Mouse (Mus musculus) liver, embryonic 14.5 days (tissue): Measurements from ENCODE around the gene Olfr689. TPM values are rescaled to one million over a fixed set of nuclear protein-coding genes. Genes with fewer than 3 reads are reported as not detected.
A peak's percentile ranks its signal among the peaks of the same experiment; 100 is the strongest.
"Not testable (repeated sequence)": the region's sequence is repeated elsewhere in the genome, so short reads cannot be mapped to it uniquely, and the experiment has no call there.

Experiments
- ATAC-seq: fragments of 200-750 bp; cut with Nextera tagmentation; 2 replicates; pipeline ENCODE4 v1.8.0; 2017; ENCODE audit warnings: moderate number of reproducible peaks, mild to moderate bottlenecking, moderate library complexity; ENCODE audit not compliant: insufficient read depth
- DNase-seq, 3 experiments: peaks; one replicate each; pipeline ENCODE4 v3.0.0-alpha.2; 2012 to 2013; ENCODE audit warnings: low read depth in 3 of 3, low spot score in 3 of 3
- H3K27ac ChIP-seq: fragments of 300-500 bp; sonication (generic); 2 replicates; pipeline ENCODE4 v1.5.1; 2014; ENCODE audit warnings: moderate library complexity, mild to moderate bottlenecking, control low read depth, inconsistent platforms
- H3K27me3 ChIP-seq: fragments of 300-500 bp; sonication (generic); 2 replicates; pipeline ENCODE4 v1.6.1; 2014; ENCODE audit warnings: mild to moderate bottlenecking, low read length, moderate library complexity; ENCODE audit not compliant: control insufficient read depth, insufficient read depth
- H3K36me3 ChIP-seq: fragments of 300-500 bp; sonication (generic); replicated peaks from 2 replicates; pipeline ENCODE4 v1.6.1; 2014; ENCODE audit warnings: low read depth; ENCODE audit not compliant: control insufficient read depth, insufficient read depth
- H3K4me1 ChIP-seq, 2 experiments: fragments of 200-500 bp in 1 of 2; fragments of 300-500 bp in 1 of 2; sonication (generic) in 1 of 2; replicated peaks; 2 replicates each; pipeline ENCODE4 v1.6.1; 2012 to 2014; ENCODE audit warnings: antibody characterized with exemption in 1 of 2, inconsistent platforms in 1 of 2, low read length in 1 of 2; ENCODE audit not compliant: control insufficient read depth in 2 of 2, insufficient read depth in 2 of 2
- H3K4me2 ChIP-seq: fragments of 300-500 bp; sonication (generic); 2 replicates; pipeline ENCODE4 v1.6.1; 2014; ENCODE audit warnings: low read depth, mild to moderate bottlenecking, control low read depth, moderate library complexity
- H3K4me3 ChIP-seq, 2 experiments: fragments of 200-500 bp in 1 of 2; fragments of 300-500 bp in 1 of 2; sonication (generic) in 1 of 2; 2 replicates each; pipeline ENCODE4 v1.5.1; 2012 to 2014; ENCODE audit warnings: low read depth in 2 of 2, low read length in 2 of 2, mild to moderate bottlenecking in 2 of 2, control low read depth in 1 of 2, inconsistent platforms in 1 of 2, moderate library complexity in 1 of 2; ENCODE audit not compliant: insufficient read depth in 1 of 2
- H3K9ac ChIP-seq: fragments of 300-500 bp; sonication (generic); replicated peaks from 2 replicates; pipeline ENCODE4 v1.6.1; 2014; ENCODE audit warnings: mild to moderate bottlenecking, control low read depth, moderate library complexity
- H3K9me3 ChIP-seq: fragments of 300-500 bp; sonication (generic); 2 replicates; pipeline ENCODE4 v1.6.1; 2016; ENCODE audit warnings: low read length, mixed read lengths; ENCODE audit not compliant: control insufficient read depth
- CTCF ChIP-seq: IDR thresholded peaks from 2 replicates; pipeline ENCODE4 v1.5.1; 2016; ENCODE audit warnings: antibody characterized with exemption, low read depth, control low read depth
- EP300 ChIP-seq: IDR thresholded peaks from 2 replicates; pipeline ENCODE4 v1.6.1; 2016; ENCODE audit warnings: antibody characterized with exemption, low read depth
- WGBS: fragments of 180-500 bp; shearing (Covaris S2); extraction: QIAGEN DNeasy Blood & Tissue Kit; methylation state at CpG from one replicate; pipeline ENCODE4 v1.1.7; 2014; ENCODE audit not compliant: insufficient replicate concordance; 5-methylcytosine and 5-hydroxymethylcytosine counted together
- polyA plus RNA-seq, 2 experiments: library from polyadenylated mRNA; depleted of rRNA in 1 of 2; stranded (reverse) in 1 of 2; unstranded in 1 of 2; fragments of >200 nt; fragmentation: Nextera tagmentation in 1 of 2; extraction: Ambion mirVana in 1 of 2; gene quantifications; 2 replicates each; pipeline versions ENCODE4 v1.2.1 to v1.2.3; 2012 to 2014

The Olfr689 gene
- polyA plus RNA-seq, 2 experiments: not detected

DNA sequence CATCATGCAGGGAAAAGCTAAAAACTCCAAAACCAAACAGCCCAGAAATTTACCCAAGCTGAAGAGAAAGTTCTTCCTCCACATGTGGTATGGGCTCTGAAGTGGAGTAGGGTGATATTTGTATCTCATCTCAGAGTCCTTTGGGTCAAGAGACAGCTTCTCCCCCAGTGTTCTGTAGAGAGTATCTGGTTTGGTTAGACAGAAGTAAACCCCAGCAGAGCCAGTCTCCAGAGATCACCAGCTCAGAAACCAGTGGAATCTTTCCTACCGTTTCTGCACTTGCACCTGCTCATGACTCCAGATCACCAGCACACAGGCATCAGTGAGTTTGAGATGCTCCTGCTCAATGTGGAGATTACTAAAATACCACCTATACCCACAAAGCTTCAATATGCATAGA lies 23.0 kb downstream of the Olfr689 start, which contains the start of gene Olfr690:
Olfr690 (minus strand) TSS at position 101 of the 400 bp plus-strand sequence.
- 64% methylated on average over 1 of the region's 1 CpGs for WGBS
- no peak for TF ChIP-seq CTCF
- TF ChIP-seq EP300: no peak
- H3K9ac ChIP-seq: no peak within 1 kb of the TSS
- no peaks in the 10 kb centered on the region for H3K27me3 ChIP-seq
- no peak within 1 kb of the TSS for H3K4me2 ChIP-seq
- no peaks in the 10 kb centered on the region for H3K4me1 ChIP-seq
- no peak within 1 kb of the TSS for H3K27ac ChIP-seq
- DNase-seq (no peak), ATAC-seq (no peak)
- H3K4me3 ChIP-seq: no peak within 1 kb of the TSS
- no peaks in the 10 kb centered on the region for H3K36me3 ChIP-seq
- no peaks in the 10 kb centered on the region for H3K9me3 ChIP-seq

DNA sequence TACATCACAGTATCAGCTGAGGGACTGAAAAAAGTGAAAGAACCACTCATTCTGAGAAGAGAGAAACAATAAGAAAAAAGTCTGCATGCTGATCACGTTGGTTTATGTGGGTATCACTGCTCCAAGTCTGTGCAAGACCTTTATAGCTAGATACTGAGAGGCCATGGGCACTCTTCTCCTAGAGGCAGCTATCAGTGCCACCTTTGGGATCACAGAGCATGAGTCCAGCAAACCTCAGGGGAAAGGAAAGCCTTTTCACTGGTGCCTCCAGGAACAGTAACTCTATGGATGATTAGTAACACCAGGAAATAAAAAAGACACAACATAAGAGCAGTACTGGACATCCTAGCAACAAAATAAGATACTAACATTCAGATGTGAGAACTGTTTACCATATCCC lies 31.2 kb downstream of the Olfr689 start, which contains the start of gene Olfr691:
Olfr691 (minus strand) TSS at position 101 of the 400 bp plus-strand sequence.
- no peak for DNase-seq
- 26% methylated on average over 1 of the region's 1 CpGs for WGBS
- TF ChIP-seq CTCF: no peak
- TF ChIP-seq EP300: no peak

DNA sequence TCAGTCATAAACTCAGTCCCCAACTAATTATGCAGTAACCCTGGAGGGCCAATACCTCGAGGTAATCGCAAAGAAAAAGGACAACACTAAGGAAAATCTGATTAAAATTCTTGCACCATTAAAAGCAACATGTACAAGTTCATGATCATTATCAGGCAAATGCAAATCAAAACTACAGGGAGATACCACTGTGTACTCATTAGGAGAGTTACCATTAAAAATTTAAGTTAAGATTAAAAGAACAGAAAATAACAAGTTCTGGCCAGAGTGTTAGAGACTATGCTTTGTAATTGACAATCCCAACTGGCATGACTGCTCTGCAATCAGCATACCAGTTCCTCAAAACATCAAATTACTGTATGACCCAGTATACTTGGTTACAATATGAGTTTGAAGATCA lies 31.8 kb downstream of the Olfr689 start:
- ATAC-seq: no peak
- WGBS: 56% methylated on average over 2 of the region's 2 CpGs

More for the DNA sequence above, 31.2 kb downstream of the Olfr689 start, which contains the start of gene Olfr691:
- no peak within 1 kb of the TSS for H3K9ac ChIP-seq
- no peaks in the 10 kb centered on the region for H3K36me3 ChIP-seq
- H3K27me3 ChIP-seq: no peaks in the 10 kb centered on the region
- H3K4me3 ChIP-seq: no peak within 1 kb of the TSS
- H3K4me2 ChIP-seq: no peak within 1 kb of the TSS
- H3K27ac ChIP-seq: no peak within 1 kb of the TSS
- no peak for ATAC-seq
- no peaks in the 10 kb centered on the region for H3K4me1 ChIP-seq
- no peaks in the 10 kb centered on the region for H3K9me3 ChIP-seq

DNA sequence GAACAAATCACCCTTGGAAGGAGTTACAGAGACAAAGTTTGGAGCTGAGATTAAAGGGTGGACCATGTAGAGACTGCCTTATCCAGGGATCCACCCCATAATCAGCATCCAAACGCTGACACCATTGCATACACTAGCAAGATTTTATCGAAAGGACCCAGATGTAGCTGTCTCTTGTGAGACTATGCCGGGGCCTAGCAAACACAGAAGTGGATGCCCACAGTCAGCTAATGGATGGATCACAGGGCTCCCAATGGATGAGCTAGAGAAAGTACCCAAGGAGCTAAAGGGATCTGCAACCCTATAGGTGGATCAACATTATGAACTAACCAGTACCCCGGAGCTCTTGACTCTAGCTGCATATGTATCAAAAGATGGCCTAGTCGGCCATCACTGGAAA lies 45.1 kb downstream of the Olfr689 start:
- peak; percentile 57 for ATAC-seq
- H3K4me1 ChIP-seq, H3K27me3 ChIP-seq, H3K36me3 ChIP-seq, H3K27ac ChIP-seq, H3K4me3 ChIP-seq, H3K4me2 ChIP-seq, H3K9ac ChIP-seq, DNase-seq, H3K9me3 ChIP-seq: not testable (repeated sequence)
- no CpG with 5 or more reads among the region's 5 CpGs for WGBS

More for the DNA sequence above, 31.8 kb downstream of the Olfr689 start:
- no peak for TF ChIP-seq CTCF
- Histone ChIP-seq H3K4me1 (no peaks in the 10 kb centered on the region), H3K36me3 (no peaks in the 10 kb centered on the region), H3K4me3 (no peak overlapping the region), H3K27me3 (no peaks in the 10 kb centered on the region), H3K4me2 (no peak overlapping the region), H3K9me3 (no peaks in the 10 kb centered on the region), H3K27ac (no peak overlapping the region), H3K9ac (no peak overlapping the region)
- DNase-seq: no peak

DNA sequence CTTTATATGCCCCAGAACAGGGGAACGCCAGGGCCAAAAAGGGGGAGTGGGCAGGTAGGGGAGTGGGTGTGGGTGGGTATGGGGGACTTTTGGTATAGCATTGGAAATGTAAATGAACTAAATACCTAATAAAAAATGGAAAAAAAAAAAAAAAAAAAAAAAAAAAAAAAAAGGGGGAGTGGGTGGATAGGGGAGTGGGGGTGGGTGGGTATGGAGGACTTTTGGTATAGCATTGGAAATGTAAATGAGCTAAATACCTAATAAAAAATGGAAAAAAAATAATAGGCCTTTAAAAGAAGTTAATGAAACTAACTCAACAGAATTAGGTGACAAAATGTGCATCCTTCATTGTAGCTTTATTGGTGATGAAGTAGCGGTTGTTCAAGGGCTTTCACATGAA lies 45.5 kb downstream of the Olfr689 start:
- not testable (repeated sequence) for H3K9me3 ChIP-seq, H3K4me2 ChIP-seq, H3K9ac ChIP-seq, H3K4me3 ChIP-seq, DNase-seq, H3K4me1 ChIP-seq, H3K27ac ChIP-seq, H3K27me3 ChIP-seq, H3K36me3 ChIP-seq
- peak; percentile 82 for ATAC-seq
- 81% methylated on average over 1 of the region's 2 CpGs for WGBS
